Mouse (Mus musculus) forebrain, embryonic 12.5 days (tissue): ENCODE measurements around the gene Lrrc36. TPM values are rescaled to one million over a fixed set of nuclear protein-coding genes. Genes with fewer than 3 reads are reported as not detected.
A peak's percentile ranks its signal among the peaks of the same experiment; 100 is the strongest.

Experiments
- ATAC-seq: fragments of 200-750 bp; cut with Nextera tagmentation; 2 replicates; pipeline ENCODE4 v1.8.0; 2017; ENCODE audit warnings: moderate TSS enrichment; ENCODE audit not compliant: low FRiP score
- H3K27ac ChIP-seq: fragments of 300-500 bp; sonication (generic); 2 replicates; pipeline ENCODE4 v1.5.1; 2016; ENCODE audit warnings: mild to moderate bottlenecking
- H3K27me3 ChIP-seq: fragments of 300-500 bp; sonication (generic); 2 replicates; pipeline ENCODE4 v1.6.1; 2016; ENCODE audit warnings: mild to moderate bottlenecking
- H3K36me3 ChIP-seq: fragments of 300-500 bp; sonication (generic); replicated peaks from 2 replicates; pipeline ENCODE4 v1.6.1; 2016; ENCODE audit warnings: mild to moderate bottlenecking
- H3K4me1 ChIP-seq: fragments of 300-500 bp; sonication (generic); 2 replicates; pipeline ENCODE4 v1.6.1; 2016
- H3K4me2 ChIP-seq: fragments of 300-500 bp; sonication (generic); 2 replicates; pipeline ENCODE4 v1.6.1; 2016; ENCODE audit warnings: mild to moderate bottlenecking, moderate library complexity
- H3K4me3 ChIP-seq: fragments of 300-500 bp; sonication (generic); replicated peaks from 2 replicates; pipeline ENCODE4 v1.5.1; 2016; ENCODE audit warnings: mild to moderate bottlenecking
- H3K9ac ChIP-seq: fragments of 300-500 bp; sonication (generic); 2 replicates; pipeline ENCODE4 v1.6.1; 2016; ENCODE audit warnings: mild to moderate bottlenecking
- H3K9me3 ChIP-seq: fragments of 300-500 bp; sonication (generic); 2 replicates; pipeline ENCODE4 v1.6.1; 2016
- WGBS: fragments of 180-500 bp; shearing (Covaris S2); methylation state at CpG from one replicate; pipeline ENCODE4 v1.1.7; 2016; 5-methylcytosine and 5-hydroxymethylcytosine counted together
- polyA plus RNA-seq: library from polyadenylated mRNA; unstranded; fragments of >200 nt; fragmentation: Nextera tagmentation; extraction: Ambion mirVana; gene quantifications from 2 replicates; pipeline ENCODE4 v1.2.1, GENCODE M21; 2016

Lrrc36 gene
- polyA plus RNA-seq, 1 experiment from 2014 or later: 1.2 TPM

- Histone ChIP-seq H3K4me2 (peak overlapping the region; percentile 92), H3K4me1 (peaks cover 22% of the 10 kb centered on the region), H3K9me3 (no peaks in the 10 kb centered on the region), H3K9ac (peak overlapping the region; percentile 89), H3K36me3 (no peaks in the 10 kb centered on the region), H3K27me3 (peaks cover 4% of the 10 kb centered on the region), H3K4me3 (peak overlapping the region; percentile 81), H3K27ac (no peak overlapping the region)
- ATAC-seq: no peak
- WGBS: 28% methylated on average over 17 of the region's 17 CpGs
Measured at GRCm38 (mm10) chr8:105495350-105496302, 82.3 kb downstream of the Lrrc36 start.

- peak; percentile 94 for ATAC-seq
- under 1% methylated on average over 68 of the region's 68 CpGs for WGBS
- Histone ChIP-seq H3K4me2 (peak within 1 kb of the TSS; percentile 92), H3K27ac (peak within 1 kb of the TSS; percentile 70), H3K27me3 (peaks cover 4% of the 10 kb centered on the region), H3K36me3 (no peaks in the 10 kb centered on the region), H3K4me1 (peaks cover 22% of the 10 kb centered on the region), H3K4me3 (peak within 1 kb of the TSS; percentile 81), H3K9me3 (no peaks in the 10 kb centered on the region), H3K9ac (peak within 1 kb of the TSS; percentile 89)
Measured at GRCm38 (mm10) chr8:105496439-105497180, 83.2 kb downstream of the Lrrc36 start, which contains the start of gene Zdhhc1. TSS of gene Zdhhc1 (minus strand) at chr8:105496902.

- H3K27me3 ChIP-seq: peaks cover 4% of the 10 kb centered on the region
- H3K9ac ChIP-seq: no peak overlapping the region
- no peak for ATAC-seq
- no peaks in the 10 kb centered on the region for H3K9me3 ChIP-seq
- 74% methylated on average over 12 of the region's 12 CpGs for WGBS
- no peak overlapping the region for H3K4me2 ChIP-seq
- H3K36me3 ChIP-seq: no peaks in the 10 kb centered on the region
- H3K4me3 ChIP-seq: no peak overlapping the region
- no peak overlapping the region for H3K27ac ChIP-seq
- H3K4me1 ChIP-seq: peaks cover 22% of the 10 kb centered on the region
Measured at GRCm38 (mm10) chr8:105499787-105500186, 86.4 kb downstream of the Lrrc36 start.

GRCm38 (mm10) chr8:105504617-105505016 lies 91.2 kb downstream of the Lrrc36 start:
- Histone ChIP-seq H3K4me2 (no peak overlapping the region), H3K36me3 (no peaks in the 10 kb centered on the region), H3K9ac (no peak overlapping the region), H3K27ac (no peak overlapping the region), H3K27me3 (no peaks in the 10 kb centered on the region), H3K4me3 (no peak overlapping the region), H3K9me3 (no peaks in the 10 kb centered on the region), H3K4me1 (peaks cover 11% of the 10 kb centered on the region)
- 92% methylated on average over 3 of the region's 3 CpGs for WGBS
- no peak for ATAC-seq

GRCm38 (mm10) chr8:105506977-105507376 lies 93.6 kb downstream of the Lrrc36 start:
- Histone ChIP-seq H3K4me3 (no peak overlapping the region), H3K27me3 (no peaks in the 10 kb centered on the region), H3K9ac (no peak overlapping the region), H3K36me3 (no peaks in the 10 kb centered on the region), H3K4me1 (peaks cover 11% of the 10 kb centered on the region), H3K9me3 (no peaks in the 10 kb centered on the region), H3K4me2 (no peak overlapping the region), H3K27ac (no peak overlapping the region)
- WGBS: 79% methylated on average over 6 of the region's 6 CpGs
- no peak for ATAC-seq

GRCm38 (mm10) chr8:105508758-105509157 lies 95.4 kb downstream of the Lrrc36 start:
- H3K4me2 ChIP-seq: no peak overlapping the region
- H3K9ac ChIP-seq: no peak overlapping the region
- no peak for ATAC-seq
- no peaks in the 10 kb centered on the region for H3K9me3 ChIP-seq
- no peak overlapping the region for H3K4me3 ChIP-seq
- H3K36me3 ChIP-seq: no peaks in the 10 kb centered on the region
- peaks cover 11% of the 10 kb centered on the region for H3K4me1 ChIP-seq
- no peak overlapping the region for H3K27ac ChIP-seq
- peaks cover under 1% of the 10 kb centered on the region; the same call in 1 of the 2 replicates for H3K27me3 ChIP-seq
- 24% methylated on average over 2 of the region's 2 CpGs for WGBS

- no peaks in the 10 kb centered on the region for H3K36me3 ChIP-seq
- H3K9me3 ChIP-seq: no peaks in the 10 kb centered on the region
- H3K4me1 ChIP-seq: peaks cover 11% of the 10 kb centered on the region
- H3K4me2 ChIP-seq: no peak overlapping the region
- no peak overlapping the region for H3K9ac ChIP-seq
- no peak overlapping the region for H3K27ac ChIP-seq
- H3K27me3 ChIP-seq: peaks cover 10% of the 10 kb centered on the region
- WGBS: 66% methylated on average over 12 of the region's 12 CpGs
- ATAC-seq: no peak
- H3K4me3 ChIP-seq: no peak overlapping the region
Measured at GRCm38 (mm10) chr8:105509997-105510735, 96.8 kb downstream of the Lrrc36 start.

Other genes with a start within 250 kb of the Lrrc36 start
- gene Cbfb, start 242.9 kb upstream of the Lrrc36 start, polyA plus RNA-seq: 58.3 and 60.0 TPM in 2 replicates
- 26.5 and 27.8 TPM in 2 replicates for gene D230025D16Rik, start 188.4 kb upstream of the Lrrc36 start, polyA plus RNA-seq
- 3.3 and 4.5 TPM in 2 replicates for gene B3gnt9, start 158.4 kb upstream of the Lrrc36 start, polyA plus RNA-seq
- 10.8 and 11.0 TPM in 2 replicates for gene Tradd, start 149.0 kb upstream of the Lrrc36 start, polyA plus RNA-seq
- 0.54 and 0.68 TPM in 2 replicates for gene Fbxl8, start 148.9 kb upstream of the Lrrc36 start, polyA plus RNA-seq
- gene Hsf4, start 143.8 kb upstream of the Lrrc36 start, polyA plus RNA-seq: 0.11 TPM in 1 of 2 replicates, not detected in the other
- 3.3 TPM in 2 replicates for gene Nol3, start 137.4 kb upstream of the Lrrc36 start, polyA plus RNA-seq
- gene 4931428F04Rik, start 123.7 kb upstream of the Lrrc36 start, polyA plus RNA-seq: 47.6 and 53.0 TPM in 2 replicates
- gene Exoc3l, start 117.5 kb upstream of the Lrrc36 start, polyA plus RNA-seq: 10.4 and 11.2 TPM in 2 replicates
- 79.1 and 80.1 TPM in 2 replicates for gene E2f4, start 115.9 kb upstream of the Lrrc36 start, polyA plus RNA-seq
- 1.3 and 1.4 TPM in 2 replicates for gene Elmo3, start 108.0 kb upstream of the Lrrc36 start, polyA plus RNA-seq
- 0.78 and 1.1 TPM in 2 replicates for gene Lrrc29, start 87.3 kb upstream of the Lrrc36 start, polyA plus RNA-seq
- gene Tmem208, start 87.2 kb upstream of the Lrrc36 start, polyA plus RNA-seq: 87.5 and 89.7 TPM in 2 replicates
- 1.4 and 1.6 TPM in 2 replicates for gene Fhod1, start 65.6 kb upstream of the Lrrc36 start, polyA plus RNA-seq
- 5.6 and 6.4 TPM in 2 replicates for gene Slc9a5, start 64.7 kb upstream of the Lrrc36 start, polyA plus RNA-seq
- 1.2 TPM in 2 replicates for gene Plekhg4, start 40.3 kb upstream of the Lrrc36 start, polyA plus RNA-seq
- gene Kctd19, start 69 bp upstream of the Lrrc36 start, polyA plus RNA-seq: 0.13 TPM in 1 of 2 replicates, not detected in the other
- 39.9 and 41.3 TPM in 2 replicates for gene Tppp3, start 58.0 kb downstream of the Lrrc36 start, polyA plus RNA-seq
- 24.7 and 26.1 TPM in 2 replicates for gene Zdhhc1, start 83.3 kb downstream of the Lrrc36 start, polyA plus RNA-seq
- gene Hsd11b2, start 105.2 kb downstream of the Lrrc36 start, polyA plus RNA-seq: 10.9 and 12.0 TPM in 2 replicates
- gene Atp6v0d1, start 152.5 kb downstream of the Lrrc36 start, polyA plus RNA-seq: 94.3 and 95.4 TPM in 2 replicates
- 17.3 and 18.8 TPM in 2 replicates for gene Ripor1, start 191.7 kb downstream of the Lrrc36 start, polyA plus RNA-seq
- gene Ctcf, start 223.0 kb downstream of the Lrrc36 start, polyA plus RNA-seq: 163 and 165 TPM in 2 replicates
- 0.61 and 1.2 TPM in 2 replicates for gene Agrp, start 223.8 kb downstream of the Lrrc36 start, polyA plus RNA-seq